Mouse (Mus musculus) lung, embryonic 15.5 days (tissue): ENCODE data around the gene Inpp4b. TPM values are rescaled to one million over a fixed set of nuclear protein-coding genes. Genes with fewer than 3 reads are reported as not detected.

Experiments
- ATAC-seq: fragments of 200-750 bp; cut with Nextera tagmentation; 2 replicates; pipeline ENCODE4 v1.8.0; 2017; ENCODE audit warnings: moderate number of reproducible peaks, borderline replicate concordance; ENCODE audit not compliant: low FRiP score, low TSS enrichment; ENCODE audit errors: extremely low read depth
- H3K27ac ChIP-seq: fragments of 300-500 bp; sonication (generic); 2 replicates; pipeline ENCODE4 v1.5.1; 2015; ENCODE audit warnings: moderate library complexity, mild to moderate bottlenecking, inconsistent platforms
- H3K27me3 ChIP-seq: fragments of 300-500 bp; sonication (generic); 2 replicates; pipeline ENCODE4 v1.6.1; 2015; ENCODE audit warnings: inconsistent platforms
- H3K36me3 ChIP-seq: fragments of 300-500 bp; sonication (generic); 2 replicates; pipeline ENCODE4 v1.6.1; 2015; ENCODE audit warnings: inconsistent platforms
- H3K4me1 ChIP-seq: fragments of 300-500 bp; sonication (generic); 2 replicates; pipeline ENCODE4 v1.6.1; 2015; ENCODE audit warnings: inconsistent platforms
- H3K4me2 ChIP-seq: fragments of 300-500 bp; sonication (generic); 2 replicates; pipeline ENCODE4 v1.6.1; 2015; ENCODE audit warnings: inconsistent platforms, mild to moderate bottlenecking, moderate library complexity
- H3K4me3 ChIP-seq: fragments of 300-500 bp; sonication (generic); 2 replicates; pipeline ENCODE4 v1.5.1; 2015; ENCODE audit warnings: mild to moderate bottlenecking, inconsistent platforms
- H3K9ac ChIP-seq: fragments of 300-500 bp; sonication (generic); 2 replicates; pipeline ENCODE4 v1.6.1; 2015; ENCODE audit warnings: inconsistent platforms
- H3K9me3 ChIP-seq: fragments of 300-500 bp; sonication (generic); 2 replicates; pipeline ENCODE4 v1.6.1; 2016; ENCODE audit warnings: inconsistent platforms
- WGBS: fragments of 180-500 bp; shearing (Covaris S2); methylation state at CpG from one replicate; pipeline ENCODE4 v1.1.7; 2015; 5-methylcytosine and 5-hydroxymethylcytosine counted together
- polyA plus RNA-seq: library from polyadenylated mRNA; unstranded; fragments of >200 nt; fragmentation: Nextera tagmentation; extraction: Ambion mirVana; gene quantifications from 2 replicates; pipeline ENCODE4 v1.2.1, GENCODE M21; 2015

Gene Inpp4b
- polyA plus RNA-seq, 1 experiment from 2014 or later, result 9.7 TPM

DNA sequence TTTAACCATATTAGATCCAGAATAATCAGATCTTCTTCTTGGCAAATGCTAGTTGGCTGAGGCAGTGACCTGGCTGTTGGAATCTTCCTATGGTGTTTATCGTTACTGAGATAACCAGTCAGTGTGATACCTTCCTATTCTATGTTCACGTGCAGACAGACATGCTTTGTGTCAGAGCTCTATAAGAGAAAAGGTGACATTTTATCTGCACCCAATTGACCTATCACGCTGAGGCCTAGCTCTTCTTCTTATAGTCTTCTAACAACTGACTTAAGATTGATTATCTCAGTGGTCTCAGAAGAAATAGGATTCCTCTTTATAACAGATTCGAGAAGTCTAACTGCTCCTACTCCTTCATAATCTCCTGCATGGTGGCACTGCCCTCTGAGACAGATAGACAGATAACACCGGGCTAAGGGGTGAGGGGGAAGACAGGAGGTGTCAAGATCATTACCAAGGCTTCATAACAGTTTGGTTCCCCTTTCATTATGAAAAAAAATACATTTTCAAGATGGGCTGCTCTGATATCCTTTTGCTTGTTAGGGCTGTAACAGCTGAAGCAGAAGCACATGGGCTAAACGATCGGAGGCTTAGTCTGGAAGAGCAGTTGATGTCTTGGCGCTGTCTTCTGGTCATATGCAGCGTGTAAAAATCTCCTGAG, 431.1 kb downstream of the Inpp4b start:
- 63% methylated on average over 9 of the region's 9 CpGs for WGBS
- H3K9me3 ChIP-seq, result no peaks in the 10 kb centered on the region
- H3K27ac ChIP-seq, result no peak overlapping the region
- no peak for ATAC-seq
- no peak overlapping the region for H3K4me2 ChIP-seq
- H3K4me1 ChIP-seq, result no peaks in the 10 kb centered on the region
- H3K9ac ChIP-seq, result no peak overlapping the region
- no peaks in the 10 kb centered on the region for H3K27me3 ChIP-seq
- no peaks in the 10 kb centered on the region for H3K36me3 ChIP-seq
- no peak overlapping the region for H3K4me3 ChIP-seq

DNA sequence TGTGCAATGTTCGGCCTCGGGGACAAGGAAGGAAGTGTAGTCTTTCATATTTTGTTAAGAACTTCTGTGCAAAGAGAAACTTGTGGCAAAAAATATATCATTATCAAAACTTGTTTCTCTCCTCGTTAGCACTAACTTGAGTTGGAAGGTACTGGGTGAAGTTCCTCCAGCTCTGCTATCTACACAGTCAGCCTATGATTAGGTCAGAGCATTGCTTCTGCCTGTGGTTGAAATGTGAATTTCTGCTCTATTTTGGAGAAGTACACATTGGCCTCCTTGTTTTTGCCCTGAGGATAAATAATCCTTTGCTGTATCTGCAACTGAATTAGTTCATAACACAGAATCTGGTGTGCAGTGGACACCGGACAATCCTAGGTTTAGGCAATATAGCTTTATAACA, 431.7 kb downstream of the Inpp4b start:
- H3K4me3 ChIP-seq, result no peak overlapping the region
- H3K4me1 ChIP-seq, result no peaks in the 10 kb centered on the region
- no peaks in the 10 kb centered on the region for H3K36me3 ChIP-seq
- H3K9me3 ChIP-seq, result no peaks in the 10 kb centered on the region
- ATAC-seq, result no peak
- no peak overlapping the region for H3K27ac ChIP-seq
- WGBS, result 57% methylated on average over 4 of the region's 4 CpGs
- no peak overlapping the region for H3K4me2 ChIP-seq
- H3K9ac ChIP-seq, result no peak overlapping the region
- H3K27me3 ChIP-seq, result no peaks in the 10 kb centered on the region

DNA sequence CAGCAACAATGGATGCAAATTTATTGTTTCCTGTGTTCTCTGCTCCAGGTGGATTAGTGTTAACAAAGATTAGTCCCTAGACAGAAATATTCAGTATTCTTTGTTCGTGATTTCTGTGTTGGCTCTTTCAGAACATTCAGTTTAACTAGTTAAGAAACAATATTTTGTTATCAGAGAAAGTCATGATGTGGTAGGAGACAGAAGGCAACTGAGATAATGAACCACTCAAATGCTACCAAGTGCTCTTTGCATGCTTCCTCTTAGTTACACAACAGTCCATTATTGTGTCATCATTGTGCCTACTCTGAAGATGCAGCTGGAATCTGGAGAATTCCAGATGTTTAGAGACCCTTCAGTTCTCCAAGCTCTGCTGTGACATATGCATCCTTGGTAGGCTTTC, 432.1 kb downstream of the Inpp4b start:
- Histone ChIP-seq H3K27me3 (no peaks in the 10 kb centered on the region), H3K9me3 (no peaks in the 10 kb centered on the region), H3K27ac (no peak overlapping the region), H3K4me1 (no peaks in the 10 kb centered on the region), H3K36me3 (no peaks in the 10 kb centered on the region), H3K9ac (no peak overlapping the region), H3K4me3 (no peak overlapping the region), H3K4me2 (no peak overlapping the region)
- no peak for ATAC-seq
- WGBS, result 32% methylated on average over 1 of the region's 1 CpGs

DNA sequence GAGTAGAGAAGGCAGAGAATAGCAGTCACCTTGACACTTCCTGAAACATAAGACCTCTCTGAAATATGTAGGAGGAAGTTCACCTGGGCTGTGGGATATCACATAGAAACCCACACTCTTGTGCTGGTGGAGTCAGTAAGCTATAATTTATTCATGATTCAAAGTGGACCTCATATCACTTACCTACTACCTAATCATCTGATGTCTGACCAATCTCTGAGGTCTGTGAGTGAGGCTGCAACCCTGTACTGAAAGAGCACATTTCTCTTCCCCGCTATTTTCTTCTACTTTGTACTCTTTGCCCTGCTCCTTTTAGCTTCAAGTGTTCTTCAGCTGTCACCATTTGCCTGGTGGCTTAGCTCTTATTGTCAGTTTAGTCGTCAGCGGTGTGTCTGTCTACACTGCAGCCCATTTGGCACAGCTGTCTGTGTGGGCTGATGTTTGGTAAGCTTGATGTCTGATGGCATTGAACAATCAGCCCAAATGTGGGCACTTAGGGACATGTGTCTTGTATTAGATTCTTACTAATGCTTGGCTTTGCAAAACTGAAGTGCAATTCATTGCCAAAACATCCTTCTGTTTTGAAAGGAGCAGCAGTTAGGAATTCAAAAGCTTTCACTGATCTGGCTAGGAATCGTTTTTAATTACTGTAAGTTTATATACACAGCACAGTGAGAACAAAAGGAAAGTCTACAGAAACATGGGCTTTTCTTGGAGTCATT, 434.3 kb downstream of the Inpp4b start:
- no peaks in the 10 kb centered on the region for H3K27me3 ChIP-seq
- no peaks in the 10 kb centered on the region for H3K36me3 ChIP-seq
- no peaks in the 10 kb centered on the region for H3K4me1 ChIP-seq
- no peak overlapping the region for H3K4me2 ChIP-seq
- no peak overlapping the region for H3K4me3 ChIP-seq
- no peak overlapping the region for H3K9ac ChIP-seq
- 35% methylated on average over 4 of the region's 4 CpGs for WGBS
- no peaks in the 10 kb centered on the region for H3K9me3 ChIP-seq
- H3K27ac ChIP-seq, result no peak overlapping the region
- no peak for ATAC-seq

DNA sequence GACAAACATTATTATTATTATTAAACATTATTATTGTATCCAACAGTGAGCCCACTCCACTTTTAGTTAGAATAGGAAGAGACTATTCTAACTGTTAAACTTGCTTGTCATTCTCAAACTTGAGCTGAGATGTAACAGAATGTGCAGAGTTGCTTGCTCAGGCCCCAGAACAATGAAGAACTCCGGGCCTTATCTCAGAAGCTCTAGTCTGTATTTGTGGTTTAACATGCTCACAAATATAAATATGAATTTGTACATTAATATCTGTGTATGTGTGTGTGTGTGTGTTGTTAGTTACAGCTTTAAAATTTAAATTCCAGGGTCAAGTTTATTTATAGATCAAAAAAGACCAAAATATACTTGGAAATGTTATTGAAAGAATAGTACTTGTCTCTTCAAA, 435.3 kb downstream of the Inpp4b start:
- Histone ChIP-seq H3K4me3 (no peak overlapping the region), H3K4me2 (no peak overlapping the region), H3K4me1 (no peaks in the 10 kb centered on the region), H3K36me3 (no peaks in the 10 kb centered on the region), H3K9me3 (no peaks in the 10 kb centered on the region), H3K27ac (no peak overlapping the region), H3K9ac (no peak overlapping the region), H3K27me3 (no peaks in the 10 kb centered on the region)
- 73% methylated on average over 1 of the region's 1 CpGs for WGBS
- no peak for ATAC-seq

DNA sequence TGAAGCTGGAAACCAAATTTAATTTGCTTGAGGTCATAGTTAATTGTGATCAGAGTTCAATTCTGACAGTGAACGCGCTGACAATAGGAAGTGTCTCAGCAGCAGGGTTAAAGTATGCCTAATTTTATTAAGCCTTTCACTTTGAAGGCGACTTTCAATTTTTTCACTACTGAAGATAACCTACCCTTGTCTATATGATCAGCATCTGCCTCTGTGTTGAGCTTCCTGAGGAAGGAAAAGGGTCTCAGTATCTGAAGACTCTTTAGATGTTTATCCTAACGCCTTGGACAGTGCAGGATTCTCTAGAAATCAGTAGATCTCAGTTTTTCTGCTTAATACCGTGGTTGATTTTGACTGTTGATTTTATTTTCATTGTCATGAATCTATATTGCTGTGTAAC, 437.1 kb downstream of the Inpp4b start:
- no peaks in the 10 kb centered on the region for H3K4me1 ChIP-seq
- WGBS, result 81% methylated on average over 5 of the region's 5 CpGs
- no peak overlapping the region for H3K9ac ChIP-seq
- H3K9me3 ChIP-seq, result no peaks in the 10 kb centered on the region
- H3K27ac ChIP-seq, result no peak overlapping the region
- H3K4me2 ChIP-seq, result no peak overlapping the region
- ATAC-seq, result no peak
- H3K27me3 ChIP-seq, result no peaks in the 10 kb centered on the region
- no peaks in the 10 kb centered on the region for H3K36me3 ChIP-seq
- H3K4me3 ChIP-seq, result no peak overlapping the region

DNA sequence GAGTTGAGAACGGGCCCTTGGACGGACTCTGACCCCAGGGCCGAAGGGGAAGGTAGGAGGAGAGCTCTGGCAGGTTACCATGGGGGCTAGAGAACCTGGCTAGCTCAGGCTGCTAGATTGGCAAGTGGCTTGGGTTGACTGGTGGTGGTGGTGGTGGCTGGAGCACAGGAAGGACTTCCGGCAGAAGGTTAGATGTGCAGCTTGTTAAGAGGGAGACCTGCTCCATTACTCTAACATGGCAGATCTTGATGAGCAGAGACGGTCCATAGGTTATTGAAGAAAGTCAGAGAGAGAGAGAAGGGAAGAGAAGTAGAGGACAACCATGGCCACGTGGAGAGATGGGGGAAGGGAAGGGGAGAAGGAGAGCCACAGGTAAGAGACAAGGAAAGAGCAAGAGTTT, 437.8 kb downstream of the Inpp4b start:
- no peak overlapping the region for H3K9ac ChIP-seq
- no peak overlapping the region for H3K4me2 ChIP-seq
- no peaks in the 10 kb centered on the region for H3K9me3 ChIP-seq
- H3K27me3 ChIP-seq, result no peaks in the 10 kb centered on the region
- H3K27ac ChIP-seq, result no peak overlapping the region
- 90% methylated on average over 6 of the region's 6 CpGs for WGBS
- no peak overlapping the region for H3K4me3 ChIP-seq
- H3K4me1 ChIP-seq, result no peaks in the 10 kb centered on the region
- H3K36me3 ChIP-seq, result no peaks in the 10 kb centered on the region
- no peak for ATAC-seq

DNA sequence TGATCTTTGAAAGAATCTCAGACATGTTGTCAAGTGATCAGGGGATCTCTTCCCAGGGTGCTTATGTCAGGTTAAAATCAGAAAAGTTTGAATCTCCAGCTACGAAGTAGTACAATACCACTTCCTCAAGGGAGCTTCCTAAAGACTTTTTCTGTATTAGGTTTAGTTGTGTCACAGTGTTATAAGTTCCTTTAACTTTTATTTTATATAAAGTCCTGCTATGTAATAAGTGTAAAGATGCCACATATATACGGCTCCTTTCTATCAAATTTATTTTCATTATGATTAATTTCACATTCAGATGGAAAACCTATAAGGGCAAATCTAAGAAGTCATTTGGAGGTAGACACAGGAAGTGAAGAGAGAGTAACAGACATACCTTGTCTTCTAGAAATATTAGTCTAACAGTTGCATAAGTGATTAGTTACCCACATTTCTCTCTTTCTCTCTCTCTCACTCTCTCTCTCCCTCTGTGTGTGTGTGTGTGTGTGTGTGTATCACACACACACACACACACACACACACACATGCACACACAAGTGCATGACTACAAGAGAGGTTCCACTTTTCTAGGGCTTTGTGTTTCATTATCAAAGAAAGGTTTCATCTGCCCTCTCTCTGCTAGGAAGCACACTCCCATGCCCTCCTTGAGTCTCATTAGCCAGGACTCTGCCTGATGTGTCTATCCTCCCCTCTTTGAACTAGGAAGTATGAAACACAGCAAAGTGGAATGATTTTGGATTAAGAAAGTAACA, 438.7 kb downstream of the Inpp4b start:
- H3K4me1 ChIP-seq, result no peaks in the 10 kb centered on the region
- no peak overlapping the region for H3K4me2 ChIP-seq
- no peak overlapping the region for H3K4me3 ChIP-seq
- H3K27ac ChIP-seq, result no peak overlapping the region
- no peaks in the 10 kb centered on the region for H3K36me3 ChIP-seq
- H3K9me3 ChIP-seq, result no peaks in the 10 kb centered on the region
- WGBS, result 84% methylated on average over 2 of the region's 2 CpGs
- no peak for ATAC-seq
- H3K9ac ChIP-seq, result no peak overlapping the region
- H3K27me3 ChIP-seq, result no peaks in the 10 kb centered on the region

DNA sequence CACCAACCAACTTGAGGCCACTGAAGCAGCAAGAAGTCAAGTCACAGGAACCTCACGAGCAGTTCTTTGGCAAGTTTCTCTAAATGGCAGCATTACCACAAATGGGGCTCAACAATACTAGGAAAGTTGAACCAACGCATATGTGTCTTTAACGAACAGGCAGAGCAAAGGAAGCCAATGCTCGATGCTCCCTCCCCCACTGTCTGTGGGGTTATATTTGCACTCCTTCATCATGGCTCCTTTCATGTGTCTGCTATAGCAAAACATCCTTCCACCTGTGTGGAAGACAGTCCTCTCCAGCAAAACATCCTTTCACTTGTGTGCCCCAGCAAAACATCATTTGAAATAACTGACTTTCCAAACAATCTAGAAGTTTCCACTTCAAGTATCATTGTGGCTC, 440.4 kb downstream of the Inpp4b start:
- Histone ChIP-seq H3K4me1 (no peaks in the 10 kb centered on the region), H3K9me3 (no peaks in the 10 kb centered on the region), H3K27me3 (no peaks in the 10 kb centered on the region), H3K4me2 (no peak overlapping the region), H3K4me3 (no peak overlapping the region), H3K27ac (no peak overlapping the region), H3K36me3 (no peaks in the 10 kb centered on the region), H3K9ac (no peak overlapping the region)
- no peak for ATAC-seq
- WGBS, result 83% methylated on average over 4 of the region's 4 CpGs

DNA sequence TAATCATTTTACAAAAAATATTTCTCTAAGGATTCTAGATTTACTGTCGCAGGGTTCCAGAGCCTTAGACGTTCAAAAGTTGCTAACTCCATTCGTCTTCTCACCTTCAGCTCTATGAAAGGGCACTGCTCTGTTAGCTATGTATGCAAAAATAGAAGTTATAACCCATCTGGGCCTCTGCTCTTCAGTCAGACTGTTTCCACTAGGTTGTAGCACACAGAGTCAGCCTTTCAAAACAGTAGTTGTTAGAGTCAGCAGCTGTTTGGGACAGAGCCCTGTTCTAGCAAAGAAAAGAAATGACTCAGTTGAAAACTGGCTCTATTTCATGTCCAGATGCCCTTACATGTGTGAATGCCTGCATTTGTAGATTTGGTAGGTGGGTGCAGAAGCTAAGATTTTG, 442.4 kb downstream of the Inpp4b start:
- H3K36me3 ChIP-seq, result no peaks in the 10 kb centered on the region
- H3K4me2 ChIP-seq, result no peak overlapping the region
- H3K27ac ChIP-seq, result no peak overlapping the region
- H3K9me3 ChIP-seq, result no peaks in the 10 kb centered on the region
- no peak for ATAC-seq
- H3K27me3 ChIP-seq, result no peaks in the 10 kb centered on the region
- no peaks in the 10 kb centered on the region for H3K4me1 ChIP-seq
- no peak overlapping the region for H3K9ac ChIP-seq
- 69% methylated on average over 3 of the region's 3 CpGs for WGBS
- no peak overlapping the region for H3K4me3 ChIP-seq

DNA sequence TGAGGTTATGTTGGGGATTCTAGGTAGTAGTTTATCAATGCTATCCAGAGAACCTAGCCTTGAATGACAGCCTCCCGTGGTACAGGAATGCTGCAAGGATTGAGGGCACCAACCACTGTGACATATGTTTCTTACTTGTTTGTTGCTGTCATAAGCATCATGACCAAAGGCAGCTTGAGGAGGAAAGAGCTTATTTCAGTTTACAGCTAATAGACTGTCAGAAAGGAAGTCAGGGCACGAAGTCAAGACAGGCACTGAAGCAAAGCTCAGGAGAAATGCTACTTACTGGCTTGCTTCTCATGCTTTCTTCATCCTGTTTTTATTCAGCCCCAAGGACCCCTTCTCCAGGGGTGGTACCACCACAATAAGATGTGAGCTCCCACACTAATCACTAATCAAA, 446.1 kb downstream of the Inpp4b start:
- H3K4me1 ChIP-seq, result no peaks in the 10 kb centered on the region
- H3K4me2 ChIP-seq, result no peak overlapping the region
- ATAC-seq, result no peak
- WGBS, result 58% methylated on average over 2 of the region's 2 CpGs
- no peaks in the 10 kb centered on the region for H3K9me3 ChIP-seq
- H3K9ac ChIP-seq, result no peak overlapping the region
- H3K36me3 ChIP-seq, result no peaks in the 10 kb centered on the region
- no peak overlapping the region for H3K4me3 ChIP-seq
- no peak overlapping the region for H3K27ac ChIP-seq
- H3K27me3 ChIP-seq, result no peaks in the 10 kb centered on the region

DNA sequence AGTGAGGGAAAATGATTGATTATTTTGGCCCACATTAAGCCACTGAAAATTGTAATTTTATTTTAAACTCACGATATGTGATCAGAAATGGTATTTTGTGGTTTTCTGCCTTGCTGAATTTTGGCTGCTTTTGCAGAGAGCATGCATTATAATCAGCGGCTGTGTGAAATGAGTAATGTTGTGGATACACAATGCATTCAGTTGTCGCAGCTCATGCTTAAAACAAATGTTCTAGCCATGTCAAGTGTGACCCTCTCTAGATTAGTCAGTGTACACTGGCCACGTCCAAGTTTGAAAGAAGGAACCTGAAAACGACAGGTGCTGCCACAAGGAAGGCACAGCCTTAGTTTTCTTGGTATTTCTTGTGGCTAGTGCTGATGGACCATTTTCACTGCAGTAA, 450.3 kb downstream of the Inpp4b start:
- no peak overlapping the region for H3K9ac ChIP-seq
- H3K27me3 ChIP-seq, result no peaks in the 10 kb centered on the region
- H3K9me3 ChIP-seq, result no peaks in the 10 kb centered on the region
- H3K36me3 ChIP-seq, result no peaks in the 10 kb centered on the region
- H3K4me3 ChIP-seq, result no peak overlapping the region
- no peaks in the 10 kb centered on the region for H3K4me1 ChIP-seq
- no peak overlapping the region for H3K4me2 ChIP-seq
- no peak for ATAC-seq
- 47% methylated on average over 5 of the region's 5 CpGs for WGBS
- H3K27ac ChIP-seq, result no peak overlapping the region
